Mouse (Mus musculus): ENCODE data around the gene Uxs1.
A peak's percentile ranks its signal among the peaks of the same experiment; 100 is the strongest.

Uxs1 gene

GRCm38 (mm10) chr1:43827763-43828194 lies at the start of gene Uxs1:
Gene Uxs1 (minus strand): TSS chr1:43827800.
- DNase-seq: peak; percentile 97 to 98

- no peak for DNase-seq
These were observed 49.6 kb upstream of the Uxs1 start for GRCm38 (mm10) chr1:43877233-43877632.

GRCm38 (mm10) chr1:43871116-43871515 lies 43.5 kb upstream of the Uxs1 start:
- DNase-seq: no peak

- no peak for DNase-seq
These were observed 40.9 kb upstream of the Uxs1 start for GRCm38 (mm10) chr1:43868510-43868909.

- DNase-seq: no peak
These were observed 37.2 kb upstream of the Uxs1 start for GRCm38 (mm10) chr1:43864758-43865157.

GRCm38 (mm10) chr1:43862614-43863013 lies 35.0 kb upstream of the Uxs1 start:
- DNase-seq: no peak

GRCm38 (mm10) chr1:43858988-43859387 lies 31.4 kb upstream of the Uxs1 start:
- no peak for DNase-seq

- no peak for DNase-seq
These were observed 30.1 kb upstream of the Uxs1 start for GRCm38 (mm10) chr1:43857656-43858055.

GRCm38 (mm10) chr1:43855591-43855990 lies 28.0 kb upstream of the Uxs1 start:
- DNase-seq: no peak

GRCm38 (mm10) chr1:43843398-43843797 lies 15.8 kb upstream of the Uxs1 start:
- DNase-seq: no peak

GRCm38 (mm10) chr1:43837236-43837635 lies 9.6 kb upstream of the Uxs1 start:
- no peak for DNase-seq

GRCm38 (mm10) chr1:43830096-43830495 lies 2.5 kb upstream of the Uxs1 start:
- no peak for DNase-seq

GRCm38 (mm10) chr1:43827002-43827762 lies 418 bp downstream of the Uxs1 start:
- peak; percentile 39 to 47 for DNase-seq

- DNase-seq: no peak
These were observed 985 bp downstream of the Uxs1 start for GRCm38 (mm10) chr1:43826628-43827001.

- no peak for DNase-seq
These were observed 4.2 kb downstream of the Uxs1 start for GRCm38 (mm10) chr1:43823406-43823805.

GRCm38 (mm10) chr1:43822586-43822985 lies 5.0 kb downstream of the Uxs1 start:
- DNase-seq: no peak

- DNase-seq: no peak
These were observed 5.8 kb downstream of the Uxs1 start for GRCm38 (mm10) chr1:43821804-43822203.

GRCm38 (mm10) chr1:43820571-43820970 lies 7.0 kb downstream of the Uxs1 start:
- no peak for DNase-seq

- no peak for DNase-seq
These were observed 8.5 kb downstream of the Uxs1 start for GRCm38 (mm10) chr1:43819091-43819490.

GRCm38 (mm10) chr1:43818356-43818755 lies 9.2 kb downstream of the Uxs1 start:
- DNase-seq: no peak

- no peak for DNase-seq
These were observed 15.8 kb downstream of the Uxs1 start for GRCm38 (mm10) chr1:43811764-43812163.

GRCm38 (mm10) chr1:43811055-43811454 lies 16.5 kb downstream of the Uxs1 start:
- peak; percentile 13 to 15 for DNase-seq

- no peak for DNase-seq
These were observed 18.2 kb downstream of the Uxs1 start for GRCm38 (mm10) chr1:43809351-43809750.

- no peak for DNase-seq
These were observed 23.6 kb downstream of the Uxs1 start for GRCm38 (mm10) chr1:43803906-43804474.

GRCm38 (mm10) chr1:43798048-43798447 lies 29.6 kb downstream of the Uxs1 start:
- DNase-seq: no peak
